Mouse (Mus musculus) olfactory bulb, adult 2 months (tissue): ENCODE measurements at regions not wholly inside any gene's neighbourhood (a gene's known extent, or its start where the extent isn't known, plus 50 kb on each side); places are given as distances from the start of the nearest gene placed in this dataset.

Experiments
- CTCF ChIP-seq: fragments of 200-500 bp; IDR thresholded peaks from 2 replicates; pipeline ENCODE4 v1.5.1; 2012; ENCODE audit warnings: low read depth, mild to moderate bottlenecking, low read length, moderate library complexity; ENCODE audit not compliant: insufficient read depth
- POLR2A ChIP-seq: fragments of 200-500 bp; IDR thresholded peaks from 2 replicates; pipeline ENCODE4 v1.6.1; 2012; ENCODE audit warnings: mild to moderate bottlenecking, low read depth, low read length, moderate library complexity; ENCODE audit not compliant: insufficient read depth

DNA sequence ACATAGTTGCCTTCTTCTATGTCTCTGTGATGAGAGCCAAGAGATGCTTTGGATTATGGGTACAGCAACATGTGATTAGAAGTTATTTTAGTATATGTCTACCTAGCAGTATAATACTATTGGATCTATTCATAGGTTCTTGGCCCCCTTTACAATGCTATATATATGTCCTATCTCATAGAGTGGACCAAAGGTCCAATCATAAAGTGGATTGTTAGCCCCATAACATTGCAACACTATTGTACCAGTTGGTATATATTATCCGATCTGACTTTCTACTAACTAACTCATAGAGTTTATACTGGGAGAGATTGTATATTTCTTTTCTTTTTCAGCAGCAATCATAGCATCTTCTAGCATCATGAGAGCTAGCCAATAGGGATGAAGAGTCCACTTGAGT, 491.7 kb upstream of the Zeb2 start:
- TF ChIP-seq CTCF = no peak
- no peak for TF ChIP-seq POLR2A
